Mouse (Mus musculus): ENCODE results near the gene Gm21292.
"Not testable (repeated sequence)": the region's sequence is repeated elsewhere in the genome, so short reads cannot be mapped to it uniquely, and the experiment has no call there.

The Gm21292 gene

DNA sequence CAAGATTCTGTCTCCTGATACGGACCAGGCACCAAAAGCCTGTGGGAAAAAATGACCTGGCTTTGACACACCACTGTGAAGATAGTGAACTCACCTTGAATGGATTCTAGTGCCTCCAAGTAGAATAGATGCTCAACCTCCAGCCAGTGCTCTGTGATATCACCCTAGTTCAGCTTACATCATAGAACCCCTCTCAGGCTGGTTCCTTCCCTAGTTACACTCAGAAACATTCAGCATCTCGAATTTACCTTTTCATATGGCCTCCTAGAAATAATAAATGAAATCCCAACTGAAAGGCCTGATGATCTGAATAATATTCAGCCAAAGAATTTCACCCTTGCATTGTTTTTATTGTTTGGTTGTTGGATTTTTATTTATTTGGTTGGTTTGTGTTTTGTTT, at the start of gene Gm21292:
TSS of gene Gm21292 (minus strand) at position 101 of the 400 bp plus-strand sequence.
- not testable (repeated sequence) for DNase-seq (ENCODE audit: low read depth)

All from NIH3T3 (cell line).